Mouse (Mus musculus): ENCODE measurements around the gene Gldc. TPM values are rescaled to one million over a fixed set of nuclear protein-coding genes. Genes with fewer than 3 reads are reported as not detected.

Gldc gene
- polyA plus RNA-seq, 1 experiment, result 3.6 TPM

DNA sequence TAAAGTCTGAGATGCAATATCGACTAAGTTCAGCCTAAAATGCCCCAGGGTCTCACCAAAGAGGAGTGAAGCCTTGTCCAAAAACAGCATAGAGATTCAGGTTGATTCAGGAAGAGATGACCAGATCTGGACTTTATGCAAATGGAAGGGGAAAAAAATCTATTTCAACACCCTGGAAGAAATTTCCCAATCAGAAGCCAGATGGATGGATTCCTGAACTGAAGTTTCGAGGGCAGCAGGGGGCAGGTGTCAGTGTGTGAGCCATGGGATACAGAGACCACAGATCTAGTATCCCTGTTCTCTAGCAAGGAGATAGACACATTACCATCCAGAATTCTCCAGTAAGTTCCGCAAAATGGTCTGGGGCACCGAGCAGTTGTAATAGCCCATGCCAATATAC is 17.0 kb downstream of the Gldc start:
- Histone ChIP-seq H3K4me3 (ENCODE audit: control insufficient read depth, low read depth, low read length) (no peak overlapping the region), H3K27ac (ENCODE audit: control insufficient read depth, insufficient read depth, low read depth, low read length) (no peak overlapping the region), H3K36me3 (ENCODE audit: control insufficient read depth, insufficient read depth, low read length) (no peaks in the 10 kb centered on the region), H3K4me1 (ENCODE audit: control insufficient read depth, insufficient read depth, low read length) (no peaks in the 10 kb centered on the region), H3K27me3 (ENCODE audit: control insufficient read depth, insufficient read depth, low read length) (no peaks in the 10 kb centered on the region)
- TF ChIP-seq CTCF (IDR thresholded peaks at IDR 0.05; ENCODE audit: control insufficient read depth, insufficient read depth, insufficient replicate concordance, low read depth, low read length) (no peak), POLR2A (IDR thresholded peaks at IDR 0.05; ENCODE audit: control insufficient read depth, low read depth, low read length) (no peak)

DNA sequence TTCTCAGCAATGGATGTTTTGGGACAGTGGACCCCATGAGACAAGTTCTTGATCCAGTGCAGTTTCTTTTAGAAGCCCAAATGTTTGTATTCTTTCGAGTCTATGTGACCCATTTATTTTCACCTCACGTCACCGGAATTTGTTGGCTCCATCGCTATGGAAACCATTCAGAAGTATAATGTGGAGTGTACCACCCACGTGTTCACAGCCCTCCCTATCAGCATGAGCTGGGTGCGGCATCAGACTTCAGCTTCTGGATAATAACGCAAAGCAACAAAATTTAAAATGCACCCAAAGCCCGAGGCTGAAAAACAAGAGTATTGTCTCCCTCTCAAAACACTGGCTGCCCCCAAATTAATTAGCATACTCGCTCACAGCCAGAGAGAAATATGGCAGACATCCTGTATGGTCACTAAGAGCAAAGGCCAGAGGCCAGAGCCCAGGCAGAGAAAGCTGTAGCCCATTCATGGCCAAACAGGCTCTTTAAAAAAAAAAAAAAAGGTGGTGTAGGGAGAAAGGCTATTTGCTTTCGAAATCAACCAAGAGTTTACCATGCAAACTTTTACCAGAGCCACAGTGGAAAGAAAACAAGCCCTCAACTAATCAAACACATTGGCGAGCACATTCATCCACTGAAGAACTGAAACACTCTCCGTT is 18.1 kb downstream of the Gldc start:
- Histone ChIP-seq H3K27me3 (ENCODE audit: control insufficient read depth, insufficient read depth, low read length) (no peaks in the 10 kb centered on the region), H3K4me3 (ENCODE audit: control insufficient read depth, low read depth, low read length) (no peak overlapping the region), H3K27ac (ENCODE audit: control insufficient read depth, insufficient read depth, low read depth, low read length) (no peak overlapping the region), H3K36me3 (ENCODE audit: control insufficient read depth, insufficient read depth, low read length) (no peaks in the 10 kb centered on the region), H3K4me1 (ENCODE audit: control insufficient read depth, insufficient read depth, low read length) (no peaks in the 10 kb centered on the region)
- TF ChIP-seq CTCF (IDR thresholded peaks at IDR 0.05; ENCODE audit: control insufficient read depth, insufficient read depth, insufficient replicate concordance, low read depth, low read length) (no peak), POLR2A (IDR thresholded peaks at IDR 0.05; ENCODE audit: control insufficient read depth, low read depth, low read length) (no peak)

DNA sequence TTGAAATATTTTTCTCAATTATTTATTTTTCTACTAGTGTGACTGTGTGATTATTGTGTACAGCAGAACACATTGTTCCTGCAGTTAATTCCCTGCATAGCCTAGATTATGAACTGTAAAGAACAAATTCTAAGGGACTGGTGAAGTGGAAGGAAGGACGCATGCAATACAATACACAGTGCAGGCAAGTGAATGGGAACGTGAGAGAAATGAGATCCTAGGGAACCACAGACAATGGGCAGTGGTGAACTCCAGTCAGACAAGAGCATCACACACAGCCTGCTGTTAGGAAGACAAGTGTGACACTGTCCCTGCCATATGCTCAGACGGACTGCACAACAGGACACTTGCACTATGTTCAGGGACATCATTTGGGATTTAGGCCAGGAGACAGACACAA is 21.5 kb downstream of the Gldc start:
- Histone ChIP-seq H3K4me1 (ENCODE audit: control insufficient read depth, insufficient read depth, low read length) (no peaks in the 10 kb centered on the region), H3K4me3 (ENCODE audit: control insufficient read depth, low read depth, low read length) (no peak overlapping the region), H3K27ac (ENCODE audit: control insufficient read depth, insufficient read depth, low read depth, low read length) (no peak overlapping the region), H3K36me3 (ENCODE audit: control insufficient read depth, insufficient read depth, low read length) (no peaks in the 10 kb centered on the region), H3K27me3 (ENCODE audit: control insufficient read depth, insufficient read depth, low read length) (no peaks in the 10 kb centered on the region)
- TF ChIP-seq POLR2A (IDR thresholded peaks at IDR 0.05; ENCODE audit: control insufficient read depth, low read depth, low read length) (no peak), CTCF (IDR thresholded peaks at IDR 0.05; ENCODE audit: control insufficient read depth, insufficient read depth, insufficient replicate concordance, low read depth, low read length) (no peak)

DNA sequence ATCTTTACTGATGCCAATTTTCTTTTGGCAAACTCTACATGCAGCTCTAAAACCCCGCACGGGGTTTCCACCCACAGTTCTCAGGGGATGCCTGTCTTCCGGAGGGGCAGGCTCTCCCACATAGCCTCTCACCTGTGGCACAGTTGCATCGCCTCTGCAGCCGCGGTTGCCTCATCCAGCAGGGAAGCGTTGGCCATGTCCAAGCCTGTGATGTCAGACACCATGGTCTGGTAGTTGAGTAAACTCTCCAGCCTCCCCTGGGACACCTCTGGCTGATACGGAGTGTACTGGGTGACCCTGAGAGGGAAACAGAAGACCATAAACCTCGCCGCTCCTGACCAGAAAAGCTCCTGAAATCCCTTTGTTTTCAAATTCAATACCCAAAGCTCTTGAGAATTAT is 23.9 kb downstream of the Gldc start:
- H3K27me3 ChIP-seq (ENCODE audit: control insufficient read depth, insufficient read depth, low read length), result no peaks in the 10 kb centered on the region
- TF ChIP-seq POLR2A (IDR thresholded peaks at IDR 0.05; ENCODE audit: control insufficient read depth, low read depth, low read length) (no peak), CTCF (IDR thresholded peaks at IDR 0.05; ENCODE audit: control insufficient read depth, insufficient read depth, insufficient replicate concordance, low read depth, low read length) (no peak)
- no peak overlapping the region for H3K27ac ChIP-seq (ENCODE audit: control insufficient read depth, insufficient read depth, low read depth, low read length)
- H3K4me3 ChIP-seq (ENCODE audit: control insufficient read depth, low read depth, low read length), result no peak overlapping the region
- no peaks in the 10 kb centered on the region for H3K36me3 ChIP-seq (ENCODE audit: control insufficient read depth, insufficient read depth, low read length)
- H3K4me1 ChIP-seq (ENCODE audit: control insufficient read depth, insufficient read depth, low read length), result no peaks in the 10 kb centered on the region

DNA sequence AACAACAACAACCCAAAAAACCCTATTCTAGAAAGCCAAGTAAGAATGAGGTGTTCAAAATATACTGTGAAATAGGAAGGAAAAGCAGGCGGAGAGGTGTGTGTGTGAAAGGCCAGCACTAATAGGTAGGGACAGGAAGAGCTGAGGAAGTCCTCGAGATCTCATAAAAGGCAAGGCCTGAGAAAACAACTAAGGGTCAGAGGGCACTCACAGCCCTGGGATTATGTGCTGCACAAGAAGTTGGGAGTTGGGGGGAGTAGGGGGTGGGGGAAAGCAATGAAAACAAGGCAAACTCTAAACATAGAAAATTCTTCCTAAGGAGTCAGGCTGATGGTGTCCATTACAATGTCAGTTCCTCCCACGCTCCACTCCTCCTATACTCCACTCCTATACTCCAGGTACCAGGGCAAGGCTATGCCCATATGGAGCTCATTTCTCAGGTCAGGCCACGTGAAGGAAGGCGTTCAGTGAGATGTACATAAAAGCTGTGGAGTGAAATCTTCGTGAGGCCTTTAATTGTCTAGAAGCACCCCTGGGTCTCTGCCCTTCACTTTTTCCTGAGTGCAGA is 25.9 kb downstream of the Gldc start:
- no peaks in the 10 kb centered on the region for H3K4me1 ChIP-seq (ENCODE audit: control insufficient read depth, insufficient read depth, low read length)
- TF ChIP-seq POLR2A (IDR thresholded peaks at IDR 0.05; ENCODE audit: control insufficient read depth, low read depth, low read length) (no peak), CTCF (IDR thresholded peaks at IDR 0.05; ENCODE audit: control insufficient read depth, insufficient read depth, insufficient replicate concordance, low read depth, low read length) (no peak)
- no peaks in the 10 kb centered on the region for H3K27me3 ChIP-seq (ENCODE audit: control insufficient read depth, insufficient read depth, low read length)
- H3K4me3 ChIP-seq (ENCODE audit: control insufficient read depth, low read depth, low read length), result no peak overlapping the region
- H3K36me3 ChIP-seq (ENCODE audit: control insufficient read depth, insufficient read depth, low read length), result no peaks in the 10 kb centered on the region
- H3K27ac ChIP-seq (ENCODE audit: control insufficient read depth, insufficient read depth, low read depth, low read length), result no peak overlapping the region

DNA sequence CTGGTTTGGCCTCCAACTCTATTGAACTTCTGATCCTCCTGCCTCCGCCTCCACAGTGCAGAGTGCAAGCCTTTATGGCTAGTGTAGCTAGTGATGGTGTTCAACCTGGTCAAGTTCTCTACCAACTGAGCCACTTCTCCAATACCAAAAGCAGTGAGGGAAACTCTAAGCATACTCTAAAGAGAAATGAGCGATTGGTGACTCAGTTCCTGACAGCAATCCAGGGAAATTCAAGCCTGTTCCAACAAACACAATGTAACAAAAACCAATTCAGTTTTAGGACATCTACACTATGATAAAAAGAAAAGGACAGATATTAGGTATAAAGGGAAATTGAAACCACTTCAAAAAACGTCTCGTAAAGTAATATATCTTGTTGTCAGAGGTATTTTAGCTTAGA is 27.9 kb downstream of the Gldc start:
- TF ChIP-seq CTCF (IDR thresholded peaks at IDR 0.05; ENCODE audit: control insufficient read depth, insufficient read depth, insufficient replicate concordance, low read depth, low read length) (no peak), POLR2A (IDR thresholded peaks at IDR 0.05; ENCODE audit: control insufficient read depth, low read depth, low read length) (no peak)
- H3K36me3 ChIP-seq (ENCODE audit: control insufficient read depth, insufficient read depth, low read length), result no peaks in the 10 kb centered on the region

DNA sequence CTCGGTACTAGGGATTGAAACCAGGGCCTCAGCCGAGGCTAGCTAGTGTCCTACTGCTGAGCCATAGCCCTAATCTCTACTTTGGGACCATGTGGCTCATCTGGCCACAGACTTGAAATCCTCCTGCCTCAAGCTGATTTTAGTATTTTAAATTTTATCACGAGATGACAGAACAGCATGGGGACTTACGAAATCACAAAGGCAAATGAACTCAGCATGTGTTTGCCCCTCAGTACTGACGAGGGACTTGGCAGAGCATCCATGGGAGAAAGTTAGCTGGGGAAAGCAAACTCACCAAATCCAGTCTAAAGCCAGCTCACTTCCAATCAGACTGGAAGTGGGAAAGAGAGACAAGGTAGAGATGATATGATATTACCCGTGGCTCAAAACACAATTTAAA is 28.5 kb downstream of the Gldc start:
- Histone ChIP-seq H3K27ac (ENCODE audit: control insufficient read depth, insufficient read depth, low read depth, low read length) (no peak overlapping the region), H3K36me3 (ENCODE audit: control insufficient read depth, insufficient read depth, low read length) (no peaks in the 10 kb centered on the region), H3K27me3 (ENCODE audit: control insufficient read depth, insufficient read depth, low read length) (no peaks in the 10 kb centered on the region), H3K4me1 (ENCODE audit: control insufficient read depth, insufficient read depth, low read length) (no peaks in the 10 kb centered on the region), H3K4me3 (ENCODE audit: control insufficient read depth, low read depth, low read length) (no peak overlapping the region)
- no peak for TF ChIP-seq POLR2A (IDR thresholded peaks at IDR 0.05; ENCODE audit: control insufficient read depth, low read depth, low read length)
- TF ChIP-seq CTCF (IDR thresholded peaks at IDR 0.05; ENCODE audit: control insufficient read depth, insufficient read depth, insufficient replicate concordance, low read depth, low read length), result no peak

More for the DNA sequence above, 27.9 kb downstream of the Gldc start:
- Histone ChIP-seq H3K27me3 (ENCODE audit: control insufficient read depth, insufficient read depth, low read length) (no peaks in the 10 kb centered on the region), H3K4me1 (ENCODE audit: control insufficient read depth, insufficient read depth, low read length) (no peaks in the 10 kb centered on the region), H3K4me3 (ENCODE audit: control insufficient read depth, low read depth, low read length) (no peak overlapping the region), H3K27ac (ENCODE audit: control insufficient read depth, insufficient read depth, low read depth, low read length) (no peak overlapping the region)

Data from testis, adult 2 months (tissue).